Mouse (Mus musculus) hindbrain, embryonic 13.5 days (tissue): ENCODE measurements around the gene Olfr49. TPM values are rescaled to one million over a fixed set of nuclear protein-coding genes. Genes with fewer than 3 reads are reported as not detected.

Experiments used
- ATAC-seq: fragments of 200-750 bp; cut with Nextera tagmentation; 2 replicates; pipeline ENCODE4 v1.8.0; 2017; ENCODE audit warnings: moderate TSS enrichment; ENCODE audit not compliant: low FRiP score
- H3K27ac ChIP-seq: fragments of 300-500 bp; sonication (generic); 2 replicates; pipeline ENCODE4 v1.5.1; 2015; ENCODE audit warnings: inconsistent platforms, mild to moderate bottlenecking, moderate library complexity
- H3K27me3 ChIP-seq: fragments of 300-500 bp; sonication (generic); 2 replicates; pipeline ENCODE4 v1.6.1; 2015; ENCODE audit warnings: mild to moderate bottlenecking, inconsistent platforms
- H3K36me3 ChIP-seq: fragments of 300-500 bp; sonication (generic); 2 replicates; pipeline ENCODE4 v1.6.1; 2015; ENCODE audit warnings: mild to moderate bottlenecking, inconsistent platforms
- H3K4me1 ChIP-seq: fragments of 300-500 bp; sonication (generic); replicated peaks from 2 replicates; pipeline ENCODE4 v1.6.1; 2015; ENCODE audit warnings: inconsistent platforms
- H3K4me2 ChIP-seq: fragments of 300-500 bp; sonication (generic); 2 replicates; pipeline ENCODE4 v1.6.1; 2015; ENCODE audit warnings: inconsistent platforms, mild to moderate bottlenecking, moderate library complexity
- H3K4me3 ChIP-seq: fragments of 300-500 bp; sonication (generic); 2 replicates; pipeline ENCODE4 v1.5.1; 2015; ENCODE audit warnings: mild to moderate bottlenecking, inconsistent platforms
- H3K9ac ChIP-seq: fragments of 300-500 bp; sonication (generic); 2 replicates; pipeline ENCODE4 v1.6.1; 2015; ENCODE audit warnings: mild to moderate bottlenecking, inconsistent platforms
- H3K9me3 ChIP-seq: fragments of 300-500 bp; sonication (generic); 2 replicates; pipeline ENCODE4 v1.6.1; 2016; ENCODE audit warnings: inconsistent platforms
- WGBS: fragments of 180-500 bp; shearing (Covaris S2); methylation state at CpG from one replicate; pipeline ENCODE4 v1.1.7; 2015; 5-methylcytosine and 5-hydroxymethylcytosine counted together
- polyA plus RNA-seq: library from polyadenylated mRNA; unstranded; fragments of >200 nt; fragmentation: Nextera tagmentation; extraction: Ambion mirVana; gene quantifications from 2 replicates; pipeline ENCODE4 v1.2.1, GENCODE M21; 2015

Olfr49 gene
- not detected in 2 replicates for polyA plus RNA-seq

DNA sequence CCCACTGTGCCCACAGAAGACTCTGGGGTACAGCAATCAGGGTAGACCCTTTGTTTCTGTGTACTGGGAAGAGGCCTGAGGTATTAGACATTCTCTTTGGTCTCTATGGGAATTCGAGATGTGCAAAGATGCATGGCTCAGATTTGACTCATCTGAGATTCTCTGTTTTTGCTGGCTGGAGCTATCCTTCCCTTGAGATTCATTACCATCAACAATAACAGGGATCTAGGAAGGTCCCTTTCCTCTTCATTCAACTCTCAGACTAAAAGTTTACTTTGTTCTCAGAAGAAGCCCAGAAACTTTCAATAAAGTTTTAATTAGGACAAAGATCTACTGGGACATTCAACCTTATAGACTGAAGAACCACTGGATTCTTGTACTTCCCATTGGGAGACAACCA is at the start of gene Olfr49:
Olfr49 (minus strand) TSS at position 101 of the 400 bp plus-strand sequence.
- H3K4me2 ChIP-seq: no peak within 1 kb of the TSS
- no peak within 1 kb of the TSS for H3K9ac ChIP-seq
- 83% methylated on average over 1 of the region's 1 CpGs for WGBS
- no peak within 1 kb of the TSS for H3K4me3 ChIP-seq
- H3K27ac ChIP-seq: no peak within 1 kb of the TSS
- no peaks in the 10 kb centered on the region for H3K9me3 ChIP-seq
- H3K4me1 ChIP-seq: no peaks in the 10 kb centered on the region
- no peak for ATAC-seq
- no peaks in the 10 kb centered on the region for H3K36me3 ChIP-seq
- H3K27me3 ChIP-seq: no peaks in the 10 kb centered on the region

DNA sequence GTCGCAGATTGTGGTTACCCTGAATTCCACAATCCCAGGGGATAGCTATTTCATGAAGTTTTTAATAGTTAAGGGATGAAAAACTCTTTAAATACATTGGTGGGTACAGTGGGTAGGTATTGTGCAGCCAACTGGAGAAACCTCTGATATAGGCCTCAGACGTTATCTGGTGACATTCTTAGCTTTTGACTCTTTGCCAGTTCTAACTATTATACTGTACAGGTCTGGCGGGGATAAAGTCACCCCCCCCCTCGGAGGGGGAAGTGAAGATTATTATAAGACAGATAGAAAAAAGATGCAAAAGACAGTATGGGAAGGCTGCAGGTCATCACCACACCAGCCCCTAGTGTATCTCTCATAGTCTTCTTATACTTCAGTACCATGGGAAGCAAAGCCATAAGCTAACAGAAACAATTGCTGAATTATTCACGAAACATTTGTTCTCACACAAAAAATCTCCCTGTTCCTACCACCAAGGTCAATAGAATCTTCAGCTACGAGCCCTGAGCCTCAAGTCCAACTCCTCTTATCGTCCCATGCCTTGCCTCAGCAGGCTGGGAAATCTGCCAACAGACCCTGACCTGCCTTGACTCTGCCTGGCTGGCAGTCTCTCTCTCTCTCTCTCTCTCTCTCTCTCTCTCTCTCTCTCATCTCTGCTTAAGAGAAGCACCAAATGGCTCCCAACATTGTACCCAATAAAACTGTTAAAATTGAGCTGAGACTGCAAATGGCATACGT is 48.9 kb upstream of the Olfr49 start:
- H3K27ac ChIP-seq: no peak overlapping the region
- H3K27me3 ChIP-seq: no peaks in the 10 kb centered on the region
- H3K4me2 ChIP-seq: no peak overlapping the region
- H3K9ac ChIP-seq: no peak overlapping the region
- no peak overlapping the region for H3K4me3 ChIP-seq
- no peak for ATAC-seq
- 76% methylated on average over 8 of the region's 8 CpGs for WGBS
- H3K9me3 ChIP-seq: no peaks in the 10 kb centered on the region
- H3K36me3 ChIP-seq: no peaks in the 10 kb centered on the region
- peaks cover 3% of the 10 kb centered on the region; the same call in 1 of the 2 replicates for H3K4me1 ChIP-seq

DNA sequence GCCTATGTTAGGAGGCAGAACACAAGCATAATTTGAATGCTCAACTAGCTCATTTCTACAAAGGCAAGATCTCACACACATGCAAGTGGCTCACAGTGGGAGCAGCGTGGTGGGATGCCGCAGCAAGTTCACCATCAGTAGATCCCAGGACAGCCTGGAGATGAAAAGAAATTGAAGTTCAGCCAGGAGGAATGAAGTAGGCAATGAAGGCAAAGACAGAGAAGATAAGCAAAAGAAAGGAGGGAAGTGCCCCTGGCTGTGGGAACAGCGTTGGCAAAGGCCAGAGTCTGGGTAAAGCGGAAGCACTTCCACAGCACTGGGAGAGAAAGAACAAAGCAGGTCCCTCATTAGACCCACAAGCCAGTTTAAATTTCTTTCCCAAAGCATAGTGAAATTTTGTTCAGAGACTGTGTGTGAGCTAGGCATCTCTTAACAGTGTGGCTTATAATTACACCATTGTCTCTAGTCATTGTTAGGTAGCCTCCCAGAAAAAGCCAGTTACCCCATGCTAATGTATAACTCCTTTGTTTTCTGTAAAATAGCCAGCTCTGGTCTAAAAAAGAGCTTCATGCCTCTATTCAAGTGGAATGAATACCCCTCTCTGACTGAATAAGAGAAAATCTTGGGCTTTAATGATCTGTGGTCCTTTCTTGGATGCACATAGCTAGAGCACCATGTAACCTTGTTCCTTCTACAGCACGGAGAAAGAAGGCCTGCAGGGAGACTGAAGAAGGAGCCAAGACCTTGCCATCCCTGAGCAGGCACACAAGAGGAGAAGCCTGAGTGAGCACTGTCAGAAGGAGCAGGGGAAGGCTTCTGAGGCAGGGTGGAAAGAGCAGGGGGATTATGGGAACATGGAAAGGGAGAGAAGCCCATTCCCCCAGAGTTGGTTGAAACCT is 47.7 kb upstream of the Olfr49 start:
- no peak overlapping the region for H3K4me2 ChIP-seq
- H3K4me3 ChIP-seq: no peak overlapping the region
- no peaks in the 10 kb centered on the region for H3K9me3 ChIP-seq
- no peak overlapping the region for H3K9ac ChIP-seq
- H3K27me3 ChIP-seq: no peaks in the 10 kb centered on the region
- H3K27ac ChIP-seq: peak overlapping the region; percentile 73
- no peaks in the 10 kb centered on the region for H3K36me3 ChIP-seq
- peaks cover 3% of the 10 kb centered on the region; the same call in 1 of the 2 replicates for H3K4me1 ChIP-seq
- 43% methylated on average over 5 of the region's 5 CpGs for WGBS
- peak; percentile 61; the same call in 1 of the 2 replicates for ATAC-seq

DNA sequence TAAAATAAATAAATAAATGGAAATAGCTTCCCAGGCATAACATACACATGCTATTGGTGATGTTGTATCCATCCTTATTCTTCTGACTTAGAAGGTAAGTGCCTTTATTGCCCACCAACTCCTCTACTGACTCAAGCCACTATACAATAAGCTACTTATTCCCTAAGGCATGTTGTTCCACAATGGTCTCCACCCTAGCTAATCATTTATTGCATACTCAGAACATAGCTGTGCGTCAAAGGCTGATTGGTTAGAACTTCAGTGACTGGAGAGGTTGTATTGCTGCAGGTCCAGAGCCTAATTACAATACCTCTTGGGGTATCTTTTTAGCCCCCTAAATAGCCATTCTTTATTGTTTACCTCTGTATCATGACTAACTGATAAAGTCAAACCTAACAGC is 46.4 kb upstream of the Olfr49 start:
- H3K4me2 ChIP-seq: no peak overlapping the region
- H3K9ac ChIP-seq: no peak overlapping the region
- H3K4me1 ChIP-seq: peaks cover 3% of the 10 kb centered on the region; the same call in 1 of the 2 replicates
- 98% methylated on average over 1 of the region's 1 CpGs for WGBS
- no peak overlapping the region for H3K4me3 ChIP-seq
- no peak for ATAC-seq
- no peaks in the 10 kb centered on the region for H3K9me3 ChIP-seq
- no peak overlapping the region for H3K27ac ChIP-seq
- H3K27me3 ChIP-seq: no peaks in the 10 kb centered on the region
- H3K36me3 ChIP-seq: no peaks in the 10 kb centered on the region

DNA sequence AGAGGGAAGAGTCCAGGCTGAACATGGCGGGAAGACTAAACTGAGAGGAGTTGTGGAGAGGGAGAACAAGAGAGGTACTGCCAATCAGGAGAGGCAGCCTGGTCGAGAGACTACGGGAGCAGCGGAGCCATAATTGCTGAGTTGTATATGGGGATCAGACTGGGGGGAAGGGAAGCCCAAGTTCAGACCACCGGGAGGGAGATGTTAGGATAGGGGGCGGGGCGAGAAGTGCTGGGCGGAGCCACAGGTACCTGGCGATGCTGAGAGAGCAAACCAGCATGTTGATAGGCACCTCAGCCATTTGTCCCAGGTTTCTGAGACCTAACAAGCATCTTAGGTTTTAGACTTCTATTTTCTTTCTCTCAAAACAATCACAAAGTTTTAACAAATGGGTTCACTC is 44.5 kb upstream of the Olfr49 start:
- Histone ChIP-seq H3K36me3 (no peaks in the 10 kb centered on the region), H3K4me3 (no peak overlapping the region), H3K27ac (no peak overlapping the region), H3K4me1 (peaks cover 3% of the 10 kb centered on the region; the same call in 1 of the 2 replicates), H3K4me2 (no peak overlapping the region), H3K9me3 (no peaks in the 10 kb centered on the region), H3K27me3 (no peaks in the 10 kb centered on the region), H3K9ac (no peak overlapping the region)
- ATAC-seq: no peak
- 62% methylated on average over 9 of the region's 9 CpGs for WGBS

DNA sequence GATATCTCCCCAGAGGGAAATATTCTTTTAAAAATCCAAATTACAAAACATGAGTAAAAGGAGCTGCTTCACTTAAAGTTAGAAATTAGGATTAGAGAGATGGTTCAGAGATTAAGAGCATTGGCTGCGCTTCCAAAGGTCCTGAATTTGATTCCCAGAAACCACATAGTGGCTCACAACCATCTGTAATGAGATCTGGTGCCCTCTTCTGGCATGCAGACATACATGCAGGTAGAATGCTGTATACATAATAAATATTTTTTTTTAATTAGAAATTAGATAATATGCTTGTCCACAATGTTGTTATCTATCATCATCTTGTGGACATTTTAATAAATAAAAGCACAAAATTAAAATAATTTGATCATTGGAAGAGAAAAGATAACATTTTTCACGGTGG is 43.8 kb upstream of the Olfr49 start:
- no peak overlapping the region for H3K4me2 ChIP-seq
- no peaks in the 10 kb centered on the region for H3K36me3 ChIP-seq
- H3K4me3 ChIP-seq: no peak overlapping the region
- no peak overlapping the region for H3K9ac ChIP-seq
- no peak for ATAC-seq
- 78% methylated on average over 2 of the region's 2 CpGs for WGBS
- H3K4me1 ChIP-seq: peaks cover 3% of the 10 kb centered on the region; the same call in 1 of the 2 replicates
- H3K27ac ChIP-seq: no peak overlapping the region
- no peaks in the 10 kb centered on the region for H3K9me3 ChIP-seq
- H3K27me3 ChIP-seq: no peaks in the 10 kb centered on the region

DNA sequence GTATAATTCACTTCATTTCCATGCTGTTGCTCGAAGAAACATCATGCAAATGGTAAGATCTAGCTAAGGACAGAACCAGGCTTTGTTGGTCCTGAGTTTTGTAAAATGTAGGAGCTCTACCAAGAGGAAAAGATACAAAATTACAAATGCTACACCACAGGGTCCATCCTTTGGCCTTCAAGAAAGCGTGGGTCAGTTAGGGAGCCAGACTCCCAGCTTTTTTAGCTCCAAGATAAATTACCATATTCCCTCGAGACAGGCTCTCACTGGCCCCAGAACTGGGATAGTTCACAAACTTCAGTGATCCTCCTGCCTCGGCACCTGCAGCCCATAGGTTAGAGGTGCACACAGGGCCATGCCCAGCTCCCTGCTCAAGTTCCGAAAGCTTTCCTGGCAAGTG is 39.7 kb upstream of the Olfr49 start:
- no peak overlapping the region for H3K4me3 ChIP-seq
- ATAC-seq: no peak
- 84% methylated on average over 5 of the region's 5 CpGs for WGBS
- H3K27me3 ChIP-seq: no peaks in the 10 kb centered on the region
- no peak overlapping the region for H3K9ac ChIP-seq
- no peak overlapping the region for H3K4me2 ChIP-seq
- H3K4me1 ChIP-seq: no peaks in the 10 kb centered on the region
- H3K27ac ChIP-seq: no peak overlapping the region
- H3K36me3 ChIP-seq: no peaks in the 10 kb centered on the region
- H3K9me3 ChIP-seq: peaks cover 7% of the 10 kb centered on the region

DNA sequence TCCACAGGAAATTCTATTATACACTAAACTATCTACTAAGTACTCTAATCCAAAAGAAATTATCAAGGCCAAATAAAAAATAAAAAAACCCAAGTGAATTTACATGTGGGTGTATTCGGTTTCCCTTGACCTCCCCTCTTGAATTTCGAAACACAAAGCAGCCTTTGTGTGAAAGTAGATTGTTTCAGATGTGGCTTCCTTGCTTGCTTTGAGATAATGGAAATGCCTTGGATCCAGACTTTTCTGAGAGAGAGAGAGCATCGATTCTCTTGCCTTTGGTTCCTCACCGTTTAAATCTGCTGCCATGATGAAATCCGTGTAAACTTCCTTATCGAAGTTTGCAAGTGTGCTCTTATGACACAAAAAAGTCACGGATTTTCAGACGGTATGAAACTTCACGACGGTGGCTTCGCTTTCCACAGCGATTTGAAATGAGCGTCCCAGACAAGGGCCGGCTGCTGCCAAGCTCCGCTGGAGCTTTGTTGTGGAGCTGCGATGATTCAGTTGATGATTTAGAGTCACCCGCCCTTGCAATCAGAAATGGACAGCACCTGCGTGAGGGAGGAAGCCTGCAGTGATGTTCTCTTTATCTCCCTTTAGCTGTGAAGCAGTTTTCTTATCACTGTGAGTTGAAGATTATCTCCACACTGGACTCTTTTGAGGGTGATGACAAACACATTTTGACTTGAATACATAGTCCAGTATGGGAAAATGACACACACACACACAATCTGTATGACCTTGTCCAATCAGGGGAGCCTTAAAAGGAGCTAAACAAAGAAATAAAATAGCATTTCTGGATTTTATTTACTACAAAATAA is 37.0 kb upstream of the Olfr49 start:
- ATAC-seq: no peak
- Histone ChIP-seq H3K4me3 (no peak overlapping the region), H3K27ac (no peak overlapping the region), H3K9me3 (peaks cover 12% of the 10 kb centered on the region), H3K27me3 (no peaks in the 10 kb centered on the region), H3K36me3 (no peaks in the 10 kb centered on the region), H3K9ac (no peak overlapping the region), H3K4me1 (no peaks in the 10 kb centered on the region), H3K4me2 (no peak overlapping the region)
- 63% methylated on average over 18 of the region's 18 CpGs for WGBS

DNA sequence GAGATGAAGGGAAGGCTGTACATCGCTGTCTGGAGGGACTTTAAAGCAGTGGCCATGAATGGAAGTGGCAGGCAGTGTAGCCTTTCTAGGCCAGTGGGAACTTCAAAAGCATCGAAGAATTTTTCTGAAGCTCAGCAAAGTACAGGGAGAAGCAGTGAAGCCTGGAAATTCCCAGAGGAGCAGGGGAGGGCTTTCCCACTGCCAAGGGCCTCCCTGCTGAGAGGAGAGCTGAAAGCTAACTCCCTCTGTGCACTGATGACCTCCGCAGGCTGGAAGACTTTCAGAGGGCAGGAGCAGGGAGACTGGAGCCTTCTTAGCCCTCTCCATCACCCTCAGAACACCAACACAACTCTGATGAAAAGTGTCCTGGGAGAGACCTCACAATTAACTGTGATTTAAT is 27.0 kb upstream of the Olfr49 start:
- Histone ChIP-seq H3K4me3 (no peak overlapping the region), H3K4me2 (no peak overlapping the region), H3K27me3 (no peaks in the 10 kb centered on the region), H3K27ac (no peak overlapping the region), H3K9me3 (no peaks in the 10 kb centered on the region), H3K4me1 (0 out of 2 replicates have a peak, but pooled peaks cover 4% of the 10 kb centered on the region), H3K36me3 (no peaks in the 10 kb centered on the region), H3K9ac (no peak overlapping the region)
- WGBS: 23% methylated on average over 3 of the region's 3 CpGs
- ATAC-seq: no peak

DNA sequence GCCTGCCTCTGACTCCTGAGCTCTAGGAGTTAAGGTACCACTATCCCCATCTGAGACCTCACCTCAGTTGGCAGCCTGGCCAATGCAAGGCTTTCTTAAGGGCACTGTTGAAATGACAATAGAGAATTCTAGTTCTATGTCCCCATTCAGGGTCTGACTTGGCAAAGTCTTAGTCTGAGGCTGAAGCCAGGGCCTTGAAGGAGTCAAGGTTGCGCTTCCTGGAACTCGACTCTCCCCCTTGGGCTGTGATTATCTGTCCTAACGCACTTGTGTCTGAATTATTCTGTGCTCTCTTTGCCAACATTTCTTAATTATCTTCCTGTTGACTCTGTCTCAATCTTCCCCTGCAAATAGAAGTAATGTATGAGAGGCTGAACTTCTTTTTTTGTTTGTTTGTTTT is 15.9 kb upstream of the Olfr49 start:
- peaks cover 4% of the 10 kb centered on the region; the same call in 1 of the 2 replicates for H3K9me3 ChIP-seq
- no peak overlapping the region for H3K9ac ChIP-seq
- ATAC-seq: no peak
- H3K4me1 ChIP-seq: no peaks in the 10 kb centered on the region
- 91% methylated on average over 3 of the region's 3 CpGs for WGBS
- H3K4me3 ChIP-seq: no peak overlapping the region
- H3K36me3 ChIP-seq: no peaks in the 10 kb centered on the region
- H3K27ac ChIP-seq: no peak overlapping the region
- no peak overlapping the region for H3K4me2 ChIP-seq
- H3K27me3 ChIP-seq: no peaks in the 10 kb centered on the region

DNA sequence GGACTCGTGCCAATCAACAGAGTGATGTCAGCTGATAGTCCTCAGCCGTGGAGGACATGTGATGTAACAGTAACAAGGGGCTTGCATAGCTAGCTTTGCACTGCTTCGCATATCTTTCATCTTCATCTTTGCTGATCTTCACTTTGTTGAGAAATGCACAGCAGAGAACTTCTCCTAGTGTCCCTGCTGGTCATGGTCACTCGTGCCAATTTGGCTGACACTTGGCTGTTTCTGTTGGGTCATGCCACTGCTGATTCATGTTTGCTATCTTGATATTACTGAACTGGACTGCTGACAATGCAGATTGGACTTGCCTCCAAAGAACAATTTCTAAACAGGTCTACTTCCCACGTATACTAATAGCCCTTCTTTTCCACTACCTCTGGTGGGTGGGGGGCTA is 15.4 kb upstream of the Olfr49 start:
- WGBS: 87% methylated on average over 5 of the region's 5 CpGs
- Histone ChIP-seq H3K4me2 (no peak overlapping the region), H3K4me1 (no peaks in the 10 kb centered on the region), H3K9me3 (peaks cover 4% of the 10 kb centered on the region; the same call in 1 of the 2 replicates), H3K27ac (no peak overlapping the region), H3K4me3 (no peak overlapping the region), H3K27me3 (no peaks in the 10 kb centered on the region), H3K9ac (no peak overlapping the region), H3K36me3 (no peaks in the 10 kb centered on the region)
- ATAC-seq: no peak

DNA sequence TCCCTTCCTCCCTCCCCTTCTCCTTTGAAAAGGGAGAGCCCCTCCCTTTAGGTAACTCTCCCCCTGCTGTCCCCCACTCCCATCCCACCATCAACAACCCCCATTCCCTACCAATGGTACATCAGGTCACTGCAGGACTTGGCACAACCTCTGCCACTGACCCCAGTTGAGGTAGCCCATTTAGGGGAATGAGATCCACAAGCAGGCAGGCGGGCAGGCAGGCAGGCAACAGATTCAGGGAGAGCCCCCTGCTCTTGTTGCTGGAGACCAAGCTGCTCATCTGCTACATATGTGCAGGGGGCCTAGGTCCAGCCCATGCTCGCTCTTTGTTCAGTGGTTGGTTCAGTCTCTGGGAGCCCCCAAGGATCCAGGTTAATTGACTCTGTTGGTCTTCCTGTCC is 8.3 kb downstream of the Olfr49 start:
- 84% methylated on average over 2 of the region's 2 CpGs for WGBS
- 0 out of 2 replicates have a peak, but pooled peaks cover 3% of the 10 kb centered on the region for H3K4me1 ChIP-seq
- H3K9ac ChIP-seq: no peak overlapping the region
- H3K9me3 ChIP-seq: no peaks in the 10 kb centered on the region
- no peaks in the 10 kb centered on the region for H3K27me3 ChIP-seq
- H3K36me3 ChIP-seq: no peaks in the 10 kb centered on the region
- H3K4me2 ChIP-seq: no peak overlapping the region
- no peak for ATAC-seq
- H3K27ac ChIP-seq: no peak overlapping the region
- H3K4me3 ChIP-seq: no peak overlapping the region
